Comparison of ENCODE assay signal across 20 mouse cellular contexts in genomic region chr13:85771027-85771681, GRCm38 (mm10).
A peak's percentile ranks its signal among the peaks of the same experiment; 100 is the strongest.
DNase-seq lines count a peak whose midpoint lies in the region; ATAC-seq lines count a peak whose summit lies in the region.
"Had no signal": no experiment of that assay in that cellular context is flagged by ENCODE, and none has a peak within 500 bp of the region (broad histone marks: within the 10 kb centered on the region; RNA-seq: fewer than 3 reads in every experiment).

No protein-coding gene starts in this region.

- H3K9ac ChIP-seq in forebrain, embryonic 12.5 days: no peak overlapping the region
- no peak overlapping the region for H3K9ac ChIP-seq in forebrain, embryonic 16.5 days (replicated peaks; ENCODE audit: low read depth, low read length)
- no peak overlapping the region for H3K9ac ChIP-seq in limb, embryonic 12.5 days (replicated peaks)
- H3K9ac ChIP-seq in limb, embryonic 15.5 days: no peak overlapping the region
- H3K9ac ChIP-seq: embryonic facial prominence, embryonic 15.5 days; hindbrain, embryonic 13.5 days; intestine, embryonic 15.5 days had no signal

- no peaks in the 10 kb centered on the region for H3K9me3 ChIP-seq in forebrain, embryonic 12.5 days
- H3K9me3 ChIP-seq in forebrain, embryonic 16.5 days (ENCODE audit: control insufficient read depth, low read length): no peaks in the 10 kb centered on the region
- no peaks in the 10 kb centered on the region for H3K9me3 ChIP-seq in limb, embryonic 12.5 days
- H3K9me3 ChIP-seq in limb, embryonic 10.5 days (replicated peaks): no peaks in the 10 kb centered on the region
- no peaks in the 10 kb centered on the region for H3K9me3 ChIP-seq in limb, embryonic 15.5 days
- H3K9me3 ChIP-seq: embryonic facial prominence, embryonic 15.5 days; heart, embryonic 10.5 days; hindbrain, embryonic 13.5 days; intestine, embryonic 15.5 days had no signal

- H3K27me3 ChIP-seq in forebrain, embryonic 12.5 days: no peaks in the 10 kb centered on the region
- H3K27me3 ChIP-seq in forebrain, embryonic 16.5 days (replicated peaks; ENCODE audit: control insufficient read depth, insufficient read depth, low read length): no peaks in the 10 kb centered on the region
- H3K27me3 ChIP-seq in limb, embryonic 12.5 days: no peaks in the 10 kb centered on the region
- H3K27me3 ChIP-seq in limb, embryonic 10.5 days (ENCODE audit: low read depth, poor library complexity, severe bottlenecking): no peaks in the 10 kb centered on the region
- H3K27me3 ChIP-seq in limb, embryonic 15.5 days: no peaks in the 10 kb centered on the region
- H3K27me3 ChIP-seq: CH12.LX; embryonic facial prominence, embryonic 15.5 days; hindbrain, embryonic 13.5 days; intestine, embryonic 15.5 days had no signal

- 64% methylated on average over 3 of the region's 3 CpGs for WGBS in forebrain, embryonic 12.5 days
- 45% methylated on average over 3 of the region's 3 CpGs for WGBS in forebrain, embryonic 16.5 days
- WGBS in limb, embryonic 12.5 days: 63% methylated on average over 3 of the region's 3 CpGs
- 67% methylated on average over 3 of the region's 3 CpGs for WGBS in limb, embryonic 10.5 days
- 35% methylated on average over 3 of the region's 3 CpGs for WGBS in limb, embryonic 15.5 days

- no peaks in the 10 kb centered on the region for H3K36me3 ChIP-seq in forebrain, embryonic 12.5 days (replicated peaks)
- H3K36me3 ChIP-seq in forebrain, embryonic 16.5 days (ENCODE audit: control insufficient read depth, insufficient read depth): no peaks in the 10 kb centered on the region
- H3K36me3 ChIP-seq in limb, embryonic 12.5 days: no peaks in the 10 kb centered on the region
- H3K36me3 ChIP-seq in limb, embryonic 10.5 days: no peaks in the 10 kb centered on the region
- no peaks in the 10 kb centered on the region for H3K36me3 ChIP-seq in limb, embryonic 15.5 days
- H3K36me3 ChIP-seq: embryonic facial prominence, embryonic 15.5 days; heart, embryonic 10.5 days; hindbrain, embryonic 13.5 days; intestine, embryonic 15.5 days had no signal

- 0 out of 2 replicates have a peak, but pooled peaks have one; percentile 31 for ATAC-seq in forebrain, embryonic 12.5 days (ENCODE audit: low FRiP score)
- no peak; the same call in 1 of the 2 replicates for ATAC-seq in forebrain, embryonic 16.5 days
- peak; percentile 56; the same call in 1 of the 2 replicates for ATAC-seq in limb, embryonic 12.5 days (ENCODE audit: insufficient number of reproducible peaks, insufficient read depth, low FRiP score, low TSS enrichment, low read depth)
- peak; percentile 67 for ATAC-seq in limb, embryonic 15.5 days (ENCODE audit: insufficient number of reproducible peaks, low FRiP score, low TSS enrichment, low read depth)
- ATAC-seq: intestine, embryonic 15.5 days had no signal

- no peak overlapping the region for H3K4me2 ChIP-seq in forebrain, embryonic 12.5 days
- H3K4me2 ChIP-seq in forebrain, embryonic 16.5 days (ENCODE audit: low read length): no peak overlapping the region
- no peak overlapping the region for H3K4me2 ChIP-seq in limb, embryonic 12.5 days
- H3K4me2 ChIP-seq in limb, embryonic 15.5 days: no peak overlapping the region
- H3K4me2 ChIP-seq: embryonic facial prominence, embryonic 15.5 days; hindbrain, embryonic 13.5 days; intestine, embryonic 15.5 days had no signal

- peaks cover 3% of the 10 kb centered on the region; the same call in 1 of the 2 replicates for H3K4me1 ChIP-seq in forebrain, embryonic 12.5 days
- H3K4me1 ChIP-seq in forebrain, embryonic 16.5 days (replicated peaks; ENCODE audit: control insufficient read depth, insufficient read depth, low read length): peaks cover 4% of the 10 kb centered on the region
- H3K4me1 ChIP-seq in limb, embryonic 12.5 days (replicated peaks): no peaks in the 10 kb centered on the region
- no peaks in the 10 kb centered on the region for H3K4me1 ChIP-seq in limb, embryonic 10.5 days
- H3K4me1 ChIP-seq in limb, embryonic 15.5 days: peaks cover 8% of the 10 kb centered on the region; the same call in 1 of the 2 replicates
- H3K4me1 ChIP-seq: embryonic facial prominence, embryonic 15.5 days; heart, embryonic 10.5 days; hindbrain, embryonic 13.5 days; intestine, embryonic 15.5 days had no signal

- H3K27ac ChIP-seq in forebrain, embryonic 12.5 days: no peak overlapping the region
- H3K27ac ChIP-seq in forebrain, embryonic 16.5 days (ENCODE audit: low read length): no peak overlapping the region
- no peak overlapping the region for H3K27ac ChIP-seq in limb, embryonic 12.5 days
- no peak overlapping the region for H3K27ac ChIP-seq in limb, embryonic 10.5 days
- peak overlapping the region; percentile 75 for H3K27ac ChIP-seq in limb, embryonic 15.5 days
- H3K27ac ChIP-seq: embryonic facial prominence, embryonic 15.5 days; heart, embryonic 10.5 days; hindbrain, embryonic 13.5 days; intestine, embryonic 15.5 days had no signal

- H3K4me3 ChIP-seq in forebrain, embryonic 12.5 days (replicated peaks): no peak overlapping the region
- H3K4me3 ChIP-seq in forebrain, embryonic 16.5 days (replicated peaks; ENCODE audit: low read length): no peak overlapping the region
- H3K4me3 ChIP-seq in limb, embryonic 12.5 days (replicated peaks): no peak overlapping the region
- H3K4me3 ChIP-seq in limb, embryonic 10.5 days: no peak overlapping the region
- no peak overlapping the region for H3K4me3 ChIP-seq in limb, embryonic 15.5 days
- H3K4me3 ChIP-seq: embryonic facial prominence, embryonic 15.5 days; erythroblast, embryonic 14.5 days; heart, embryonic 10.5 days; hindbrain, embryonic 13.5 days; intestine, embryonic 15.5 days had no signal

- no peak for DNase-seq in limb, embryonic 10.5 days (ENCODE audit: low spot score)
- peak; percentile 35 for DNase-seq in Muller cell, postnatal 12 days (ENCODE audit: inconsistent ontology term)
- DNase-seq in cerebellum, adult 18-20 months: no peak
- DNase-seq: adrenal gland, adult 2 months; adrenal gland, postnatal 25 days; cerebellum, adult 8-10 months; embryo, embryonic 11 days; gastrocnemius, postnatal 10 days; heart, adult 18-20 months; heart, postnatal 10 days had no signal
